Mouse (Mus musculus): ENCODE data around the gene Sprr3.

DNA sequence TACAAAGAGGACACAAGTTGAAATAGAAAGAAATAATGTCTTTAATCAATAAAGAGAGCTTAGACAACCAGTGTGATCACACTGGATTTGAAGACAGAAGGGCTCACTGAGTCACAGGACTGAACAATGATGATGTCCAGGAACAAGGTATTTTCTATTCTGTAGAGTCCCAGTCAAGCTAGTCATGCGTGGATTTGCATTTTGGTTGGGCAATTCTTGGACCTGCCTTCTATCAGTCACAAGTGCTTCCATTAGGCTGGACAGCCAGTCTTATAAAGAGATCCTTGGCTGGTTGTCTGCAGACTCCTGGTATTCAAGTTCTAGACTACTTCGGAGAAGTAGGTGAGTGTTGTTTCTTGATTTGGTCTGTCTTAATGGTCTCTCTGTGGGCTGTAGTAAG is 50.8 kb downstream of the Sprr3 start, which contains the start of gene Sprr2i:
- TF ChIP-seq CTCF (IDR thresholded peaks at IDR 0.05; ENCODE audit: low read depth) (no peak), EP300 (optimal IDR thresholded peaks at IDR 0.05) (no peak)

All from stomach, postnatal 0 days (tissue).